Mouse (Mus musculus): ENCODE measurements around the gene Dnajc1. TPM values are rescaled to one million over a fixed set of nuclear protein-coding genes. Genes with fewer than 3 reads are reported as not detected.

Gene Dnajc1
- 5.7 and 5.8 TPM in 2 replicates for polyA plus RNA-seq (2012; rRNA removed)

- DNase-seq (ENCODE audit: low read depth, low spot score) = peak; percentile 86
- 1% methylated on average over 69 of the region's 69 CpGs for WGBS
Measured at GRCm38 (mm10) chr2:18392331-18393021, at the start of gene Dnajc1. Gene Dnajc1, minus strand, starts transcription at chr2:18392830.

- 36% methylated on average over 6 of the region's 6 CpGs for WGBS
- no peak for DNase-seq (ENCODE audit: low read depth, low spot score)
Measured at GRCm38 (mm10) chr2:18441871-18442270, 49.2 kb upstream of the Dnajc1 start.

- no peak for DNase-seq (ENCODE audit: low read depth, low spot score)
- 33% methylated on average over 3 of the region's 3 CpGs for WGBS
Measured at GRCm38 (mm10) chr2:18415242-18415641, 22.6 kb upstream of the Dnajc1 start.

- no peak for DNase-seq (ENCODE audit: low read depth, low spot score)
- 79% methylated on average over 1 of the region's 1 CpGs for WGBS
Measured at GRCm38 (mm10) chr2:18403679-18404078, 11.0 kb upstream of the Dnajc1 start.

- no peak for DNase-seq (ENCODE audit: low read depth, low spot score)
- 69% methylated on average over 2 of the region's 2 CpGs for WGBS
Measured at GRCm38 (mm10) chr2:18401771-18402170, 9.1 kb upstream of the Dnajc1 start.

- WGBS = 54% methylated on average over 2 of the region's 2 CpGs
- no peak for DNase-seq (ENCODE audit: low read depth, low spot score)
Measured at GRCm38 (mm10) chr2:18393022-18393519, 441 bp upstream of the Dnajc1 start.

GRCm38 (mm10) chr2:18391861-18392260 lies 769 bp downstream of the Dnajc1 start:
- under 1% methylated on average over 11 of the region's 11 CpGs for WGBS
- peak; percentile 13 for DNase-seq (ENCODE audit: low read depth, low spot score)

- no peak for DNase-seq (ENCODE audit: low read depth, low spot score)
- 89% methylated on average over 1 of the region's 1 CpGs for WGBS
Measured at GRCm38 (mm10) chr2:18389631-18390030, 3.0 kb downstream of the Dnajc1 start.

- no peak for DNase-seq (ENCODE audit: low read depth, low spot score)
Measured at GRCm38 (mm10) chr2:18381662-18382061, 11.0 kb downstream of the Dnajc1 start.

- WGBS = 56% methylated on average over 11 of the region's 11 CpGs
- no peak for DNase-seq (ENCODE audit: low read depth, low spot score)
Measured at GRCm38 (mm10) chr2:18372400-18373182, 20.0 kb downstream of the Dnajc1 start.

- 90% methylated on average over 4 of the region's 4 CpGs for WGBS
- DNase-seq (ENCODE audit: low read depth, low spot score) = no peak
Measured at GRCm38 (mm10) chr2:18370794-18371498, 21.7 kb downstream of the Dnajc1 start.

- DNase-seq (ENCODE audit: low read depth, low spot score) = no peak
- 79% methylated on average over 1 of the region's 1 CpGs for WGBS
Measured at GRCm38 (mm10) chr2:18364402-18364801, 28.2 kb downstream of the Dnajc1 start.

GRCm38 (mm10) chr2:18355293-18355692 lies 37.3 kb downstream of the Dnajc1 start:
- DNase-seq (ENCODE audit: low read depth, low spot score) = no peak

GRCm38 (mm10) chr2:18352620-18353019 lies 40.0 kb downstream of the Dnajc1 start:
- 89% methylated on average over 2 of the region's 2 CpGs for WGBS
- no peak for DNase-seq (ENCODE audit: low read depth, low spot score)

GRCm38 (mm10) chr2:18343464-18343863 lies 49.2 kb downstream of the Dnajc1 start:
- 63% methylated on average over 2 of the region's 2 CpGs for WGBS
- DNase-seq (ENCODE audit: low read depth, low spot score) = no peak

GRCm38 (mm10) chr2:18318671-18319070 lies 74.0 kb downstream of the Dnajc1 start:
- 92% methylated on average over 2 of the region's 2 CpGs for WGBS
- DNase-seq (ENCODE audit: low read depth, low spot score) = no peak

- no peak for DNase-seq (ENCODE audit: low read depth, low spot score)
- 52% methylated on average over 7 of the region's 7 CpGs for WGBS
Measured at GRCm38 (mm10) chr2:18317503-18318281, 74.9 kb downstream of the Dnajc1 start.

- WGBS = 90% methylated on average over 2 of the region's 2 CpGs
- no peak for DNase-seq (ENCODE audit: low read depth, low spot score)
Measured at GRCm38 (mm10) chr2:18316909-18317308, 75.7 kb downstream of the Dnajc1 start.

- no peak for DNase-seq (ENCODE audit: low read depth, low spot score)
- WGBS = 94% methylated on average over 4 of the region's 4 CpGs
Measured at GRCm38 (mm10) chr2:18310261-18311104, 82.1 kb downstream of the Dnajc1 start.

Measured in large intestine, adult 2 months (tissue).